Mouse (Mus musculus): Measurements from ENCODE around the gene Prss46. TPM values are rescaled to one million over a fixed set of nuclear protein-coding genes. Genes with fewer than 3 reads are reported as not detected.
A peak's percentile ranks its signal among the peaks of the same experiment; 100 is the strongest.

Prss46 gene
- total RNA-seq (2012; rRNA removed), result 0.63 and 2.8 TPM in 2 replicates

GRCm38 (mm10) chr9:110844206-110844605 is at the start of gene Prss46:
TSS of gene Prss46 (plus strand) at chr9:110844506.
- Histone ChIP-seq H3K4me1 (ENCODE audit: control insufficient read depth in 2 of 2, insufficient read depth in 2 of 2, low read length in 2 of 2, poor library complexity in 1 of 2) (no peaks in the 10 kb centered on the region), H3K27ac (ENCODE audit: insufficient read depth, low read depth, low read length, poor library complexity, severe bottlenecking) (no peak within 1 kb of the TSS), H3K9ac (ENCODE audit: insufficient read depth, low read depth, low read length, poor library complexity, severe bottlenecking) (no peak within 1 kb of the TSS), H3K9me3 (ENCODE audit: control insufficient read depth, insufficient read depth, low read depth, low read length) (no peaks in the 10 kb centered on the region), H3K4me3 (ENCODE audit: insufficient read depth in 1 of 2, low read depth in 1 of 2, low read length in 2 of 2, poor library complexity in 1 of 2, severe bottlenecking in 1 of 2) (no peak within 1 kb of the TSS), H3K36me3 (ENCODE audit: control insufficient read depth, insufficient read depth, low read length, poor library complexity, severe bottlenecking) (no peaks in the 10 kb centered on the region)
- TF ChIP-seq ZC3H11A (IDR thresholded peaks at IDR 0.05; ENCODE audit: borderline replicate concordance, low read depth, low read length) (no peak), ZNF384 (IDR thresholded peaks at IDR 0.05; ENCODE audit: low read depth, low read length) (no peak)
- in situ Hi-C loops (cut with MboI; ENCODE audit: low sequenced_read_pairs in 2 of 2, unreplicated experiment in 2 of 2), result no loop called here
- no peak for DNase-seq (ENCODE audit: low read depth, low spot score)

GRCm38 (mm10) chr9:110797013-110797412 is 47.3 kb upstream of the Prss46 start:
- 0 out of 2 replicates have a peak, but pooled peaks have one; percentile 4 for TF ChIP-seq ZNF384 (IDR thresholded peaks at IDR 0.05; ENCODE audit: low read depth, low read length)
- no peak for TF ChIP-seq MAFK (IDR thresholded peaks at IDR 0.05; ENCODE audit: insufficient read depth, low read depth, low read length)
- DNase-seq (ENCODE audit: low read depth, low spot score), result peak; percentile 62
- Histone ChIP-seq H3K36me3 (ENCODE audit: control insufficient read depth, insufficient read depth, low read length, poor library complexity, severe bottlenecking) (peaks cover 3% of the 10 kb centered on the region; the same call in 1 of the 2 replicates), H3K9ac (ENCODE audit: insufficient read depth, low read depth, low read length, poor library complexity, severe bottlenecking) (peak overlapping the region; percentile 81), H3K4me3 (ENCODE audit: insufficient read depth in 1 of 2, low read depth in 1 of 2, low read length in 2 of 2, poor library complexity in 1 of 2, severe bottlenecking in 1 of 2) (peak overlapping the region; percentile 60), H3K9me3 (ENCODE audit: control insufficient read depth, insufficient read depth, low read depth, low read length) (no peaks in the 10 kb centered on the region), H3K27ac (ENCODE audit: insufficient read depth, low read depth, low read length, poor library complexity, severe bottlenecking) (no peak overlapping the region), H3K4me1 (ENCODE audit: control insufficient read depth in 2 of 2, insufficient read depth in 2 of 2, low read length in 2 of 2, poor library complexity in 1 of 2) (peaks cover 0 to 2% of the 10 kb centered on the region in 2 experiments; a peak in 1 of 4 replicates)
- in situ Hi-C loops (cut with MboI; ENCODE audit: low sequenced_read_pairs in 2 of 2, unreplicated experiment in 2 of 2), result no loop called here

DNA sequence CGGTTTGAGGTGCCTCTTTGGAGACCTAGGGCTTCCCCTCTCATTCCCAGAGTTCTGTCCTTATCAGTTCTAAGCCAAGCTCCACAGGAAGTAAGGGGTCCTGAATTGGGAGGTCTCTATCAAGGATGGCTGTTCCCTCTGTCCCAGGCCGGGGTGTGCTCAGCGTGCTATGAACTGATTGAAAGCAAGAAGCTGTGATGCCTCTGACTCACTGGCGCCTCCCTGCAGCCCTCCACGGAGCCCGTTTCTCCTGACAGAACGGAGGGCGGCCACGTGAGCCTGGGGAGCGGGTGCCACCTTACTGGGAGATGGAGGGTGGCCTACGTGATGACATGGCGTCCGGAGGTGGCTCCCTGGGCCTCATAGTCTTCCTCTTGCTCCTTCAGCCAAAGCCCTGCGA is 46.4 kb upstream of the Prss46 start, which contains the start of gene Prss42:
TSS of gene Prss42 (plus strand) at position 301 of the 400 bp plus-strand sequence.
- Histone ChIP-seq H3K4me1 (ENCODE audit: control insufficient read depth in 2 of 2, insufficient read depth in 2 of 2, low read length in 2 of 2, poor library complexity in 1 of 2) (peaks cover 0 to 2% of the 10 kb centered on the region in 2 experiments; a peak in 1 of 4 replicates), H3K9me3 (ENCODE audit: control insufficient read depth, insufficient read depth, low read depth, low read length) (no peaks in the 10 kb centered on the region), H3K27ac (ENCODE audit: insufficient read depth, low read depth, low read length, poor library complexity, severe bottlenecking) (no peak within 1 kb of the TSS), H3K4me3 (ENCODE audit: insufficient read depth in 1 of 2, low read depth in 1 of 2, low read length in 2 of 2, poor library complexity in 1 of 2, severe bottlenecking in 1 of 2) (peak within 1 kb of the TSS; percentile 60), H3K9ac (ENCODE audit: insufficient read depth, low read depth, low read length, poor library complexity, severe bottlenecking) (peak within 1 kb of the TSS; percentile 81), H3K36me3 (ENCODE audit: control insufficient read depth, insufficient read depth, low read length, poor library complexity, severe bottlenecking) (peaks cover 3% of the 10 kb centered on the region; the same call in 1 of the 2 replicates)
- DNase-seq (ENCODE audit: low read depth, low spot score), result no peak
- in situ Hi-C loops (cut with MboI; ENCODE audit: low sequenced_read_pairs in 2 of 2, unreplicated experiment in 2 of 2), result no loop called here
- TF ChIP-seq ZNF384 (IDR thresholded peaks at IDR 0.05; ENCODE audit: low read depth, low read length) (no peak), MAFK (IDR thresholded peaks at IDR 0.05; ENCODE audit: insufficient read depth, low read depth, low read length) (no peak), CHD2 (IDR thresholded peaks at IDR 0.05; ENCODE audit: low read depth, low read length) (no peak), HCFC1 (IDR thresholded peaks at IDR 0.05; ENCODE audit: borderline replicate concordance, insufficient read depth, low read length) (no peak), ZC3H11A (IDR thresholded peaks at IDR 0.05; ENCODE audit: borderline replicate concordance, low read depth, low read length) (no peak)

- Histone ChIP-seq H3K9ac (ENCODE audit: insufficient read depth, low read depth, low read length, poor library complexity, severe bottlenecking) (no peak overlapping the region), H3K27ac (ENCODE audit: insufficient read depth, low read depth, low read length, poor library complexity, severe bottlenecking) (no peak overlapping the region), H3K4me1 (ENCODE audit: control insufficient read depth in 2 of 2, insufficient read depth in 2 of 2, low read length in 2 of 2, poor library complexity in 1 of 2) (peaks cover 0 to 2% of the 10 kb centered on the region in 2 experiments; a peak in 1 of 4 replicates), H3K36me3 (ENCODE audit: control insufficient read depth, insufficient read depth, low read length, poor library complexity, severe bottlenecking) (0 out of 2 replicates have a peak, but pooled peaks cover 1% of the 10 kb centered on the region), H3K9me3 (ENCODE audit: control insufficient read depth, insufficient read depth, low read depth, low read length) (no peaks in the 10 kb centered on the region), H3K4me3 (ENCODE audit: insufficient read depth in 1 of 2, low read depth in 1 of 2, low read length in 2 of 2, poor library complexity in 1 of 2, severe bottlenecking in 1 of 2) (no peak overlapping the region)
- in situ Hi-C loops (cut with MboI; ENCODE audit: low sequenced_read_pairs in 2 of 2, unreplicated experiment in 2 of 2), result no loop called here
- TF ChIP-seq ZC3H11A (IDR thresholded peaks at IDR 0.05; ENCODE audit: borderline replicate concordance, low read depth, low read length) (no peak), CHD2 (IDR thresholded peaks at IDR 0.05; ENCODE audit: low read depth, low read length) (no peak), MAFK (IDR thresholded peaks at IDR 0.05; ENCODE audit: insufficient read depth, low read depth, low read length) (no peak), ZNF384 (IDR thresholded peaks at IDR 0.05; ENCODE audit: low read depth, low read length) (no peak), HCFC1 (IDR thresholded peaks at IDR 0.05; ENCODE audit: borderline replicate concordance, insufficient read depth, low read length) (no peak)
- no peak for DNase-seq (ENCODE audit: low read depth, low spot score)
Measured at GRCm38 (mm10) chr9:110800834-110801479, 43.3 kb upstream of the Prss46 start.
